Mouse (Mus musculus) adrenal gland, adult (tissue): Measurements from ENCODE around the gene 4930415O20Rik.
"Not testable (repeated sequence)": the region's sequence is repeated elsewhere in the genome, so short reads cannot be mapped to it uniquely, and the experiment has no call there.

Source experiments
- DNase-seq, 2 experiments: peaks; one replicate each; pipeline ENCODE4 v3.0.0; 2022 to 2023; ENCODE audit warnings: low spot score in 1 of 2; ENCODE audit not compliant: inconsistent age in 2 of 2

4930415O20Rik gene

DNA sequence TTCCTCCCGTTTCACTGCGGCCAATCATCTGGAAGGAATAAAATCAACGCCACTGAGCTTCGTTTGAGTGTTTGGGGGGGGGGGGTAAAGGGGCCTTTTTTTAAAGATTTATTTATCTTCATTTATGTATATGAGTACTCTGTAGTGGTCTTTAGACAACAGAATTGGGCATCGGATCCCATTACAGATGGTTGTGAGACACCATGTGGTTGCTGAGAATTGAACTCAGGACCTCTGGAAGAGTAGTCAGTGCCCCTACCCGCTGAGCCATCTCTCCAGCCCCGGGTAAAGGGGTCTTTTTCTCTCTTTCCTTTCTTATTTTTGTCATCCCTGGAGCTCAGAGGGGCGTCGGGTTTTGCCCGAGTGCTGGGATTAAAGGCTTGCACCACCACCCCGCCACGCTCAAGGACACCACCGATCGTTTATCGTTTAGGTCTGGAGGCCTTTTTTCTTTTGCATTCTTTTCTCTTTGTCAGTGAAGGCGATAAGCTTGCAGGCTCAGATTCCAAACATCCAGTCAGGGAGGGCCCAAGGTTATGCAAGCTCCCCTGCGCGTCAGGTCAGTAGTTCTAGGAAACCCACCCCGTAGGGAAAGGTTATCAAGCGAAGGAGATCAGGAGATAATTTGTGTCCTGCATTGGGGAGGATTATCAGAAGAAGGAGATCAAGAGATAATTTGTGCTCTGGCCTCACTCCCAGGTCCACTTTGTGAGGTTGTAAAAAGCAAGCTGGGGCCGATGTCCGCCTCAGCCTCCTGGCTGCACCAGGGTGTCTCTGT is 2.4 kb upstream of the 4930415O20Rik start:
- DNase-seq, result peak; percentile 59 to 88

DNA sequence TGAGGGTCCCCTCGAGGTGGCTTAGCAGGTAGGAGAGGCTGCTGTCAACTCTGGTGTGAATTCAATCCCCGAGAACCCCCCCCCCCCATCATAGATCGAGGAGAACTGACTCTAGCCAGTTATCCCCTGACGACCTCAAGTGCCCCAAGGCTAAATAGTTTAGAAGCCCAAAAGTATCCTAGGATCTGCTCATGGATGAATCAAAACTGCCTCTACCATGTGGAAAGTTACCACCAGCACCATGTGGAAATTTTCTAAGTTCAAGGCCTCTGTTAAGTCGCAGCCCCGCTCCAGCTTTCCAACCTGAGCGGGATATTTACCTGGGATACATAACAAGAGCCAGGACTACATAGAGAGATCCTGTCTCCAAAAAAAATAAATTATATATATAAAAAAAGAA is 1.6 kb upstream of the 4930415O20Rik start:
- peak; percentile 33 to 78 for DNase-seq

GRCm38 (mm10) chr15:98569795-98570365 is 924 bp upstream of the 4930415O20Rik start:
- DNase-seq, result no peak

DNA sequence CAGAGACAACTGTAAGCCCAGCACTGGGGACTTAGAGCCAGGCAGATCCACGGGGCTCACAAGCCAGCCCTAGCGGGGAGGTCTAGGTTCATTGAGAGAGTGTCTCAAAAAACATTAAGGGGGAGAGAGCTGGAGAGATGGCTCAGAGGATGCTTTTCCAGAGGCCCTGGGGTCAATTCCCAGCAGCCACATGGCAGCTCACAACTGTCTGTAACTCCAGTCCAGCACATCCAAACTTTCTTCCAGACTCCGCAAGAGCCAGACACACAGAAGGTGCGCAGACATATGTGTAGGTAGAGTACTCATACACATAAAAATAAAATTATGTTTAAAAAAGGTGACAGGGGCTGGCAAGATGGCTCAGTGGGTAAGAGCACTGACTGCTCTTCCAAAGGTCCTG is 2.5 kb downstream of the 4930415O20Rik start:
- no peak for DNase-seq

DNA sequence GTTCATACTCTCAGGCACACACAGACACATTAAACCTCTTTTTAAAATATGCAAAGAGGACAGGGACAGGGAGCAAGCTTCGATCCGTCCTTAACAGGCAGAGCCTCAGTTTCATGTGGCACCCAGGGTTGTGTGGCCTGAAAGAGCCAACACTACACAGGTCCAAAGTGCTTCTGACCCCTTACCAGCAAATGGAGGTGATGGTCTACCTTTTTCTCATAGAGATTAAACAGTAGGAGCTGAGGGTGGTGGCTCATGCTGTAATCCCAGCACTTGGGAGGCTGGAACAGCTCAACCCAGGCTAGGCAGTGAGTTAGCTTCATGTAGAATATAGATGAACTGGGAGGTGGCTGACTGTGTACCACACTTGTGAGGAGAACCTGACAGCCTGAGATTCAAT is 8.5 kb downstream of the 4930415O20Rik start:
- no peak for DNase-seq

DNA sequence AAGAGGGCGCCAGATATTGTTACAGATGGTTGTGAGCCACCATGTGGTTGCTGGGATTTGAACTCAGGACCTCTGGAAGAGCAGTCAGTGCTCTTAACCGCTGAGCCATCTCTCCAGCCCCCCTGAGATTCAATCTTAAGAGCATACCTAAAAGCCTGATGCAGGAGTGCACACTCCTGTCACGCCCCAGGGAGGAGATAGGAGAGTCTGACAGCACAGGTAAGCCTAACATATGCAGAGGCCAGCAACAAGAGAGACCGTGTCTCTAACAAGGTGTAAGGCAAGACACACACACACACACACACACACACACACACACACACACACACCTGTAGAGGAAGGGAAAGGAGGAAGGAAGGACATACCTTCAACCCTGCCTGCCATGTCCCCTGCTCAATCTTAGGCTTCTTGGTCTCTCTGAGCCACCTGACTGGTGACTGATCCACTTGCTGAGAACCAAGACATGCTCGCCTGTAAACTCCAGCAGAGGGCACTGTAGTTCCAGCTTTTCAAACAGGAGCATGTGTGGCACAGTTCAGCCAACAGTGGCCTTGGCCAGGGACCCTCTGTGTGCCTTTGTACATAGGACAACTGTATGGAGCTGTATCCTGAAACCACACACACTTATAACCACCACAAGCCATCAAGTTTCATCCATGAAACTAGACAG is 9.1 kb downstream of the 4930415O20Rik start:
- peak; percentile 76 to 90 for DNase-seq

DNA sequence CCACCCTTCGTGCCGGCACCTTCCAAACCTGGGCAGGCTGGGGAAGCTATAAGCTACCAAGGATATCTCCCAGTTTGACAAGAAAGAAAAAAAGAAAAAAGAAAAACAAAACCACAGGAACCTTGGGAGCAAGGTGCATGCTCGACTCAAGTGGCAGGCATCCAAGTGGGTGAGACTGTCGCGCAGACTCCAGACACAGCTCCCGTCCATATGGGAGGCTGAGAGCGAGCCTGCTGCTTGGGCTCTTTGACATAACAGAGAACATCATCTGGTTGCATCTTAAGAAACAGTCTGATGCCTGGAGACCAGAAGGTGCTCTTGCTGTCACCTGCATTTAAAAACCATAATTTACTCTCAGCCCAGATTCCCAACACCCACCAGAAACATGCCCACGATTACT is 11.6 kb downstream of the 4930415O20Rik start:
- no peak for DNase-seq

DNA sequence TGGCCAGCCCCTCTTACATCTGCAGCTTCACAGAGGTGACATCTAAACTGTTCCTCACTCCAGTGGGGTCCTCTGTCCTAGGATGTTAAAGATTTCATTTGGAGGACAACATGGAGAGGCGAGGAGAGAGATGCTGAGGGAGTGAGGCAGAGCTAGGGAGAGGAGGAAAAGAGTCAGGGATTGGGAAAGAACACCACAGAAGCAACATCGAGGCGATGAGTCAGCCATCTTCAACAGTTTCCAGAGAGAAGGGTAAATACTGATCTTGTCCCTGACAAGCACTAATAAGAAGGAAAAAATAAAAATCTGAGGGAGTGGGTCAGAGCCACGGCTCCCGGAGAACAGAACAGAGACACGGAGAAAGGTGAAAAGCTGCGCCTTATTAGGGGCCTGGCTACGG is 12.2 kb downstream of the 4930415O20Rik start:
- DNase-seq, result no peak

GRCm38 (mm10) chr15:98585421-98585820 is 14.6 kb downstream of the 4930415O20Rik start:
- no peak for DNase-seq

GRCm38 (mm10) chr15:98586141-98586540 is 15.3 kb downstream of the 4930415O20Rik start:
- not testable (repeated sequence) for DNase-seq

GRCm38 (mm10) chr15:98587751-98588150 is 16.9 kb downstream of the 4930415O20Rik start:
- no peak for DNase-seq

DNA sequence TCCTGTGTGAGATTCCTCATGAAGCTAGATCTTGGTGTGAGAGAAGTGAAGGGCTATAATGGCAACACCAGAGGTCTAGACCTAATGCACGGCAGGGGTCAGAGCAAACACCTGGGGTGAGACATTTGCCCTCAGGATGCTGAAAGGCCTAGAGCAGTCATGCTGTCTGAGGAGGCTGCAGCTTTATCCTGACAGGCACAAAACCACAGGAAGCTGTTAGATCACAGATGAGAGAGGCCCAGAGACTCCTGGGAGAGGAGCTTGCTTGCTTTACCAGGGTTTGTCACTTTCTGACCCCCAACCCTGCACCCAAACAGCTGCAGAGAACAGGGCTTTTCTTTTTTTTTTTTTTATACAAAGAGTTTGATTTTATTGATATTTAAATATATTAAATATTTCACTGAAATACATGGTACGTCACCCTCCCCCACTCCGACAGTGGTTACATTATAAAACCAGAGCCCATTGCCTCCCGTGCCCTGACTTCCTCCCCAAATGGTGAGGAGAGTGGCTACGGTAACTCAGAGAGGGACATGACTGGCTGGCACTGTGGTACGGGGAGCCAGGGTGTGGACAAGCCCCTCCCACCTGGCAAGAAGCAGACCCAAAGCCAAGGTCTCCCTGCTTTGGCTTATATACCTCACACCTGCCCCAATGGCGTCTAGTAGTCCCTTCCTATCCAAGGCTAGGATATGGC is 19.0 kb downstream of the 4930415O20Rik start:
- no peak for DNase-seq

GRCm38 (mm10) chr15:98591396-98591795 is 20.6 kb downstream of the 4930415O20Rik start:
- DNase-seq, result no peak

DNA sequence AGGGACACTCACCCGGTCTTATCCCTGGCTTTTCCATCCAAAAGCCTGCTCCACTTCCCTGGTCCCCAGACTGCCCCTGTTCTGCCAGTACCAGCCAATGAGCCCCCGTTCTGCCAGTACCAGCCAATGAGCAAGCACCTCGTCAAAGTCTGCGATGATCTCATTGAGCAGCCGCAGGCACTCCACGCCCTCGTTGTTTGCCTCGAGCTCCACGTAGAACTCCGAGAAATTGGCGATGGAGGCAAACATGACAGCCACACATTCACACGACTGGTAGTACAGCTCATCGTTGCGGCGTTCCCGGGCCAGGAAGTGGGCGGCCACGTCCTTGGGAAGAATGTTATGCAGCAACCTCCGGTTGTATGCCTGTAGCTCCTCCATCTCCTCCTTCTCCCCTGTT is 23.4 kb downstream of the 4930415O20Rik start:
- no peak for DNase-seq

GRCm38 (mm10) chr15:98595049-98595448 is 24.2 kb downstream of the 4930415O20Rik start:
- DNase-seq, result no peak

DNA sequence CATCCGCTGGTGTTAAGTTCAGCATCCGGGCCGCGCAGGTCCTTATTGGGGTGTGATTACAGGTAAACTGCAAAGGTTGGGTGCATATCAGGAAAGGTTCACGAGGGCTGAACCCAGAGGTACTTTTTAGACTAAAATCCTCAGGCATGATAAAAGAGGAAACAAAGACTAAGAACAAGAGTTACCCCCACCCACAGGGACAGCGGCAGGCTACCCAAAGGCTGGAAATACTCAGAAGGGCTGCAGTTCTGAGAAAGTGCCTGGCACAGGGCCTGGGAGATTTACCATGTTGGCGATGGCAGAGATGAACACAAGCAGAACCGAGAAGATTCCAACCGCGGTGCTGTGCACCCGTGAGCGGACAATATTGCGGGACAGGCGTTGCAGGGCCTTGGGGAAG is 25.8 kb downstream of the 4930415O20Rik start:
- DNase-seq, result no peak

DNA sequence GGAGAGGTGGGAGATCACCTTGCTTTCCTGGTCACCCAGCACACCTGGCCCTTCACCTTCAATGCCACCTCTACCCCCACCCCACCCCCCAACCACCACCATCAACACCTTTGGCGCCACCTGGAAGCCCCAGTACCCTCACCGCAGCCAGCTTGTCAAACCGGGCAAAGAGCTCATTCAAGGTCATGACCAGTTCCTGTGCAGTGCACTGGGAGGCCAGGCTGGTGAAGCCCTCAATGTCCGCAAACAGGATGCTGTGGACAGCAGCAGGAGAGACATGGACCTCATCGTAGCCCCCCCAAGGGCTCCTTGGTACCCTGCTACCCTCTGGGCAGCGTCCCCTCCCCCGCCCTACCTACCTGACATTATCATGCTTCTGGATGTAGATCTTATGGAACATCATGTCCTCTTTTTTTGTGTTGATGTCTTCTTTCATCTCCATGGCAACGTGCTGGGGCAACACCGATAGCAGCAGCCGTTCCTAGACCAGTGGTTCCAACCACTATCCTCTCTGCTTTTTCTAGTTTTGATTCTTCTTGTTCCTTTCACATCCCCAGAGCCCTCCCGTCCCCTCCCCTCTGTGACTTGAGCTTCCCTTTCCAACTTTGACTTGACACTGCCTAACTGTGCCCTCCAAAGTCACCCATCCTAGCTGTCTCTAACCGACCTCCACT is 29.4 kb downstream of the 4930415O20Rik start:
- DNase-seq, result no peak

GRCm38 (mm10) chr15:98601832-98602190 is 31.0 kb downstream of the 4930415O20Rik start:
- DNase-seq, result no peak

DNA sequence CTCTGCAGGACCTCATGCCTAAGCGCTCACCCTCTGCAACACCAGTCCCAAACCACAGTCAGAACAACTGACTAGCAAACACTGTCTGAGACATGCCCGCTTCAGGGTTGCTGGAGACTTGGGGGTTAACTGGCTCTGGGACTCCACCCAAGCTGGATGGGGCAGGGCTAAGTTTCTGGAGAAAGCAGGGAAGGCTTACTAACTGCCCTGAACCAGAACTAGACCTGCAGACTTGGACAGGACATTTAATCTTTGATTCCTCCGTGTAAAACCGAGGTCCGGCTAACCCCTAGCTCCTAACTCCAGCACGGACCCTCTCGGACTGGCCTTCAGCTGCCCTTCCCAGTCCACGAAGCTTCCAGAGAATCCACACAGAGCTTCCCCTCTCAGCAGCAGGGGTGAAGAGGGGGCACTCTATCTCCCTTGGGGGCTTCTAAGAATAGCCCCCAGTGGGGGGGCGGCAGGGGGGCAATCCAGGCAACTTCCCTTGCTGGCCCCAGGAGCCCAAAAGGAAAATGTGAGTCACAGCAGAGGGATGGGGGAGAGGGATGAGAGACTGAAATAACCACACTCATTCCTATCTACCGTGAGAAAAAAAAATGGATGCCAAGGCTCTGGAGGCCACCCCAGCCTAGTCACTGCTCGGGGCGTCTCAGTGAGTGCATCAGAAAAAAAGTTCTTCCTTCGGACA is 31.5 kb downstream of the 4930415O20Rik start:
- peak in 1 of 2 experiments; percentile 61 for DNase-seq

DNA sequence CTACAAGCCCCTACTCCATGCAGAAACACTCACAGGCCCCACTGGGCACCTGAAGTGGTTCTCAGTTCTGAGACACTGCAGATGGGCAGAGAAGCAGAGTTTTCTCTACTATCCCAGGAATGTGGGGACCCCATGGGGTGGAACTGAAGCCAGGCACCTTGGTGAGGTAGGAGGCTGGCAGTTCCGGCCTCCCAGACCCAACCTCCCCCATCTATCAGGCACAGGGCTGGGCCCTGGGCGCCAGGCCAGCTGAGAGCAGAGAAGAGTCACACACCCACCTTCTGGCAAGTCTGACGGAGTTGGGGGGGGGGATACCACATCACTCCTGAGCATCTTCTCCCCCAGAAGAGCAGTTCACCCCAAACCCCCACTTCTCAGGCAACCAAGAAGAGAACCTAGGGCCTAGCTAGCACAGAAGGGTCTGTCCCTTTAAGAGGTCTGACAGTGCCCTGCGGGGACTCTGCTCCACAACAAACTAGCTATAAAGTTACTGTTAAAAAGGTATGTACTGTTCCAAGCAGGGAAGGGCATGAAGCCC is 32.2 kb downstream of the 4930415O20Rik start:
- no peak for DNase-seq
